Mouse (Mus musculus) stomach, embryonic 14.5 days (tissue): Measurements from ENCODE around the gene Runx2. TPM values are rescaled to one million over a fixed set of nuclear protein-coding genes. Genes with fewer than 3 reads are reported as not detected.

ENCODE experiments used
- ATAC-seq: fragments of 200-750 bp; cut with Nextera tagmentation; 2 replicates; pipeline ENCODE4 v1.8.0; 2017; ENCODE audit warnings: low read depth, moderate TSS enrichment; ENCODE audit not compliant: insufficient number of reproducible peaks, insufficient read depth, low FRiP score
- H3K27ac ChIP-seq: fragments of 300-500 bp; sonication (generic); 2 replicates; pipeline ENCODE4 v1.5.1; 2014; ENCODE audit warnings: mild to moderate bottlenecking, low read length, moderate library complexity, mixed read lengths
- H3K27me3 ChIP-seq: fragments of 300-500 bp; sonication (generic); 2 replicates; pipeline ENCODE4 v1.6.1; 2014; ENCODE audit warnings: low read length, control low read depth, mixed read lengths; ENCODE audit not compliant: control insufficient read depth, insufficient read depth
- H3K36me3 ChIP-seq: fragments of 300-500 bp; sonication (generic); 2 replicates; pipeline ENCODE4 v1.6.1; 2014; ENCODE audit warnings: mild to moderate bottlenecking, control low read depth, low read length, moderate library complexity, mixed read lengths; ENCODE audit not compliant: control insufficient read depth, insufficient read depth
- H3K4me1 ChIP-seq: fragments of 300-500 bp; sonication (generic); 2 replicates; pipeline ENCODE4 v1.6.1; 2014; ENCODE audit warnings: low read length, control low read depth, mixed read lengths; ENCODE audit not compliant: control insufficient read depth, insufficient read depth
- H3K4me2 ChIP-seq: fragments of 300-500 bp; sonication (generic); replicated peaks from 2 replicates; pipeline ENCODE4 v1.6.1; 2014; ENCODE audit warnings: low read depth, low read length, control low read depth
- H3K4me3 ChIP-seq: fragments of 300-500 bp; sonication (generic); 2 replicates; pipeline ENCODE4 v1.5.1; 2014; ENCODE audit warnings: low read depth, low read length, control low read depth
- H3K9ac ChIP-seq: fragments of 300-500 bp; sonication (generic); replicated peaks from 2 replicates; pipeline ENCODE4 v1.6.1; 2014; ENCODE audit warnings: low read depth, mild to moderate bottlenecking, control low read depth, low read length, moderate library complexity, mixed read lengths
- H3K9me3 ChIP-seq: fragments of 300-500 bp; sonication (generic); 2 replicates; pipeline ENCODE4 v1.6.1; 2016; ENCODE audit warnings: low read depth, low read length, control low read depth; ENCODE audit not compliant: control insufficient read depth
- WGBS: fragments of 180-500 bp; shearing (Covaris S2); extraction: QIAGEN DNeasy Blood & Tissue Kit; methylation state at CpG from one replicate; pipeline ENCODE4 v1.1.7; 2014; 5-methylcytosine and 5-hydroxymethylcytosine counted together
- polyA plus RNA-seq: library from polyadenylated mRNA; unstranded; fragments of >200 nt; fragmentation: Nextera tagmentation; extraction: Ambion mirVana; gene quantifications from 2 replicates; pipeline ENCODE4 v1.2.1, GENCODE M21; 2014

Runx2 gene
- polyA plus RNA-seq, 1 experiment from 2014 or later, result 1.00 TPM

- ATAC-seq, result no peak
- no peaks in the 10 kb centered on the region for H3K36me3 ChIP-seq
- H3K4me1 ChIP-seq, result no peaks in the 10 kb centered on the region
- no peaks in the 10 kb centered on the region for H3K27me3 ChIP-seq
- H3K9ac ChIP-seq, result no peak overlapping the region
- 77% methylated on average over 1 of the region's 1 CpGs for WGBS
- H3K4me3 ChIP-seq, result no peak overlapping the region
- no peaks in the 10 kb centered on the region for H3K9me3 ChIP-seq
- H3K4me2 ChIP-seq, result no peak overlapping the region
- H3K27ac ChIP-seq, result no peak overlapping the region
Measured at GRCm38 (mm10) chr17:44700326-44700725, 114.3 kb downstream of the Runx2 start.

- no peak overlapping the region for H3K27ac ChIP-seq
- no peak overlapping the region for H3K9ac ChIP-seq
- H3K9me3 ChIP-seq, result no peaks in the 10 kb centered on the region
- H3K4me2 ChIP-seq, result no peak overlapping the region
- H3K4me3 ChIP-seq, result no peak overlapping the region
- 90% methylated on average over 10 of the region's 10 CpGs for WGBS
- no peak for ATAC-seq
- H3K36me3 ChIP-seq, result no peaks in the 10 kb centered on the region
- H3K4me1 ChIP-seq, result no peaks in the 10 kb centered on the region
- H3K27me3 ChIP-seq, result no peaks in the 10 kb centered on the region
Measured at GRCm38 (mm10) chr17:44697053-44697452, 117.5 kb downstream of the Runx2 start.

GRCm38 (mm10) chr17:44693552-44693951 is 121.0 kb downstream of the Runx2 start:
- Histone ChIP-seq H3K4me1 (peaks cover 7% of the 10 kb centered on the region; the same call in 1 of the 2 replicates), H3K27ac (no peak overlapping the region), H3K9me3 (no peaks in the 10 kb centered on the region), H3K4me3 (no peak overlapping the region), H3K36me3 (no peaks in the 10 kb centered on the region), H3K27me3 (no peaks in the 10 kb centered on the region), H3K4me2 (no peak overlapping the region), H3K9ac (no peak overlapping the region)
- 67% methylated on average over 7 of the region's 7 CpGs for WGBS
- ATAC-seq, result no peak

- H3K36me3 ChIP-seq, result no peaks in the 10 kb centered on the region
- no peaks in the 10 kb centered on the region for H3K27me3 ChIP-seq
- peaks cover 7% of the 10 kb centered on the region; the same call in 1 of the 2 replicates for H3K4me1 ChIP-seq
- no peaks in the 10 kb centered on the region for H3K9me3 ChIP-seq
- 65% methylated on average over 2 of the region's 2 CpGs for WGBS
- H3K4me2 ChIP-seq, result no peak overlapping the region
- no peak overlapping the region for H3K9ac ChIP-seq
- ATAC-seq, result no peak
- no peak overlapping the region for H3K4me3 ChIP-seq
- no peak overlapping the region for H3K27ac ChIP-seq
Measured at GRCm38 (mm10) chr17:44691517-44691916, 123.1 kb downstream of the Runx2 start.

- Histone ChIP-seq H3K27me3 (no peaks in the 10 kb centered on the region), H3K4me2 (no peak overlapping the region), H3K9me3 (no peaks in the 10 kb centered on the region), H3K9ac (no peak overlapping the region), H3K4me3 (no peak overlapping the region), H3K36me3 (no peaks in the 10 kb centered on the region), H3K27ac (no peak overlapping the region), H3K4me1 (peaks cover 8% of the 10 kb centered on the region; the same call in 1 of the 2 replicates)
- ATAC-seq, result no peak
- 84% methylated on average over 5 of the region's 5 CpGs for WGBS
Measured at GRCm38 (mm10) chr17:44690410-44691035, 124.1 kb downstream of the Runx2 start.

GRCm38 (mm10) chr17:44688306-44688705 is 126.3 kb downstream of the Runx2 start:
- no peak overlapping the region for H3K27ac ChIP-seq
- H3K4me2 ChIP-seq, result no peak overlapping the region
- H3K9me3 ChIP-seq, result no peaks in the 10 kb centered on the region
- H3K4me3 ChIP-seq, result no peak overlapping the region
- H3K9ac ChIP-seq, result no peak overlapping the region
- ATAC-seq, result no peak
- peaks cover 10% of the 10 kb centered on the region; the same call in 1 of the 2 replicates for H3K4me1 ChIP-seq
- H3K27me3 ChIP-seq, result no peaks in the 10 kb centered on the region
- H3K36me3 ChIP-seq, result no peaks in the 10 kb centered on the region
- WGBS, result 75% methylated on average over 2 of the region's 2 CpGs

GRCm38 (mm10) chr17:44685514-44685913 is 129.1 kb downstream of the Runx2 start:
- H3K4me2 ChIP-seq, result no peak overlapping the region
- no peak overlapping the region for H3K4me3 ChIP-seq
- H3K27me3 ChIP-seq, result no peaks in the 10 kb centered on the region
- H3K9me3 ChIP-seq, result no peaks in the 10 kb centered on the region
- no peak overlapping the region for H3K9ac ChIP-seq
- H3K27ac ChIP-seq, result no peak overlapping the region
- H3K4me1 ChIP-seq, result peaks cover 9% of the 10 kb centered on the region; the same call in 1 of the 2 replicates
- ATAC-seq, result no peak
- WGBS, result 37% methylated on average over 7 of the region's 7 CpGs
- no peaks in the 10 kb centered on the region for H3K36me3 ChIP-seq

- no peaks in the 10 kb centered on the region for H3K36me3 ChIP-seq
- H3K4me3 ChIP-seq, result no peak overlapping the region
- 0 out of 2 replicates have a peak, but pooled peaks cover 3% of the 10 kb centered on the region for H3K4me1 ChIP-seq
- 78% methylated on average over 9 of the region's 9 CpGs for WGBS
- H3K9me3 ChIP-seq, result no peaks in the 10 kb centered on the region
- H3K9ac ChIP-seq, result no peak overlapping the region
- H3K27me3 ChIP-seq, result no peaks in the 10 kb centered on the region
- no peak overlapping the region for H3K4me2 ChIP-seq
- no peak for ATAC-seq
- no peak overlapping the region for H3K27ac ChIP-seq
Measured at GRCm38 (mm10) chr17:44683026-44683425, 131.6 kb downstream of the Runx2 start.

GRCm38 (mm10) chr17:44677782-44678181 is 136.8 kb downstream of the Runx2 start:
- Histone ChIP-seq H3K4me1 (no peaks in the 10 kb centered on the region), H3K4me3 (no peak overlapping the region), H3K9me3 (no peaks in the 10 kb centered on the region), H3K36me3 (no peaks in the 10 kb centered on the region), H3K4me2 (no peak overlapping the region), H3K27me3 (no peaks in the 10 kb centered on the region), H3K27ac (no peak overlapping the region), H3K9ac (no peak overlapping the region)
- no peak for ATAC-seq
- 77% methylated on average over 7 of the region's 7 CpGs for WGBS
